Mouse (Mus musculus): ENCODE measurements around the gene Ppp2r1a. TPM values are rescaled to one million over a fixed set of nuclear protein-coding genes. Genes with fewer than 3 reads are reported as not detected.

Gene Ppp2r1a
- total RNA-seq (2015) = 240 and 300 TPM in 2 replicates
- 141 and 143 TPM in 2 replicates for total RNA-seq (2017)

- peak; percentile 83 for ATAC-seq (ENCODE audit: poor library complexity, severe bottlenecking)
Measured at GRCm38 (mm10) chr17:20944985-20945891, at the start of gene Ppp2r1a. TSS of gene Ppp2r1a (plus strand) at chr17:20945311.

- no peak for ATAC-seq (ENCODE audit: poor library complexity, severe bottlenecking)
Measured at GRCm38 (mm10) chr17:20904991-20905390, 40.1 kb upstream of the Ppp2r1a start, which contains the start of gene Vmn1r231. TSS of gene Vmn1r231 (minus strand) at chr17:20905091.

GRCm38 (mm10) chr17:20919614-20920013, 25.5 kb upstream of the Ppp2r1a start, which contains the start of gene Vmn1r232:
TSS of gene Vmn1r232 (minus strand) at chr17:20919714.
- no peak for ATAC-seq (ENCODE audit: poor library complexity, severe bottlenecking)

- no peak for ATAC-seq (ENCODE audit: poor library complexity, severe bottlenecking)
Measured at GRCm38 (mm10) chr17:20944226-20944625, 885 bp upstream of the Ppp2r1a start.

GRCm38 (mm10) chr17:20946026-20946565, 985 bp downstream of the Ppp2r1a start:
- no peak for ATAC-seq (ENCODE audit: poor library complexity, severe bottlenecking)

DNA sequence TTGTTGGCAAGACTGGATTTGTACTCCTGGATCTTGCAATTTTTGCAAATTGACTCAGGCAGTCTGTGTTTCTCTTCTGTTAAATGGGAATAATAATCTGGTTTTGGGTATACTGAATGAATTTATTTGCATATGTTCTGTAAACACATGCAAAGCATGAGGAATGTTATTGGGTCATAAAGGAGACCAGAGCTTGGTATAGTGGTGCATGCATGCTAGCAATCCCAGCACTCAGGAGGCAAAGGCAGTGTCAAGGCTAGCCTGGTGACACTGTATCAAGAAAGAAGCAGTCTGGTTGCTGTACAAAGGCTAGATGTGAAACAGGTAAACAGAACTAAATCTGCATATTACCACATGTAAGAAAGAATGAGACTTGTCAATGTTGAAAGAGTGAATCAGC, 1.5 kb downstream of the Ppp2r1a start:
- ATAC-seq (ENCODE audit: poor library complexity, severe bottlenecking) = no peak

DNA sequence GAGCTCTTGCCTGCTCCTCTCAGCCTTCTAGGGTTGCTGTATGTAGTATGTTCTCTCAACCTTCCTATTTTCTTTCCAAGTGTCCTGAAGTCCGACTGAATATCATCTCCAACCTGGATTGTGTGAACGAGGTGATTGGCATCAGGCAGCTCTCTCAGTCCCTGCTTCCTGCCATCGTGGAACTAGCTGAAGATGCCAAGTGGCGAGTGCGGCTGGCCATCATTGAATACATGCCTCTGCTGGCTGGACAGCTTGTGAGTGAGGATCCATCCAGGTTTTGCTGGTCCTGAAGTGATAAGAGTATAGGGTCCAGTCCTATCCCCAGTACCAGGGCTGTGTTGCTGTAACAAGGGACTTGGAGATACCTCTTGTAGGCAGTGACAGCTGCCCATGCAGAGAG, 15.3 kb downstream of the Ppp2r1a start:
- no peak for ATAC-seq (ENCODE audit: poor library complexity, severe bottlenecking)

- ATAC-seq (ENCODE audit: poor library complexity, severe bottlenecking) = no peak
Measured at GRCm38 (mm10) chr17:20965421-20965820, 20.3 kb downstream of the Ppp2r1a start.

DNA sequence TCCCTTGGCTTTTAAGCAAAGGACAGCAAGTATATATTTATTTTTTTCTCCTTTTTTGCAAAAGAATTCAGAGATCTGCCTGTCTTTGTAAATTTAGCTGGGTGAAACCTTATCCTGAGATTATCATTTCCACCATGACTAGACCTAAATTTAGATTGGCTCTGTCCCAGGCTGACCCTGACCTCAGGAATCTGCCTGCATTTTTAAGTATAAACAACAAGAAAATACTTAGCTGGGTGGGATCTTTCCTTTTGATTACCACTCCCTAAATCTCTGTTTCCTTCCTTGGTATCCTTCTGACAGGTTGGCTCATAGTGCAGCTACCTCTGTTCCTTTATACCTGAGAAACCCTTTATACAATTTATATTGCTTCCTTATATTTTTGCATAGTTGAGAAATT, 21.6 kb downstream of the Ppp2r1a start:
- no peak for ATAC-seq (ENCODE audit: poor library complexity, severe bottlenecking)

DNA sequence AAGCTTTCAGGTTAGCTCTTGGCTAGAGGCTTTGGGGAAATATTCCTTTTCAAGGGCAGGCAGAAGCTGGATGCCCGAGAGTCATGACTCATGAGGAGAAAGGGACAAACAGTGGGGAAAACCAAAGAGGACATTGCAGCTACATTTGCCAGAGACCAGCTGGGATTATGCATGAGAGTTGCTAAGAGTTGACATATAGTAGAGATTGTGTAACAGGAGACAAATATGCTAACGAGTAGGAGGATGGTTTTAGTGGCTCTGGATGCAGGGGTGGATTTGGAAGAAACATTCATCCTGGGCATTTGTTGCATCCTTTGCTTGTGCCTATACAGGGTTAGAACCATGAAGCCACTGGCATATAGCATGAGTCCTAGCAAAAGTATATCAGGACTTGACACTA, 48.6 kb downstream of the Ppp2r1a start:
- no peak for ATAC-seq (ENCODE audit: poor library complexity, severe bottlenecking)

GRCm38 (mm10) chr17:20996364-20996763, 51.3 kb downstream of the Ppp2r1a start, which contains the start of gene Vmn1r233:
TSS of gene Vmn1r233 (minus strand) at chr17:20996464.
- ATAC-seq (ENCODE audit: poor library complexity, severe bottlenecking) = no peak

DNA sequence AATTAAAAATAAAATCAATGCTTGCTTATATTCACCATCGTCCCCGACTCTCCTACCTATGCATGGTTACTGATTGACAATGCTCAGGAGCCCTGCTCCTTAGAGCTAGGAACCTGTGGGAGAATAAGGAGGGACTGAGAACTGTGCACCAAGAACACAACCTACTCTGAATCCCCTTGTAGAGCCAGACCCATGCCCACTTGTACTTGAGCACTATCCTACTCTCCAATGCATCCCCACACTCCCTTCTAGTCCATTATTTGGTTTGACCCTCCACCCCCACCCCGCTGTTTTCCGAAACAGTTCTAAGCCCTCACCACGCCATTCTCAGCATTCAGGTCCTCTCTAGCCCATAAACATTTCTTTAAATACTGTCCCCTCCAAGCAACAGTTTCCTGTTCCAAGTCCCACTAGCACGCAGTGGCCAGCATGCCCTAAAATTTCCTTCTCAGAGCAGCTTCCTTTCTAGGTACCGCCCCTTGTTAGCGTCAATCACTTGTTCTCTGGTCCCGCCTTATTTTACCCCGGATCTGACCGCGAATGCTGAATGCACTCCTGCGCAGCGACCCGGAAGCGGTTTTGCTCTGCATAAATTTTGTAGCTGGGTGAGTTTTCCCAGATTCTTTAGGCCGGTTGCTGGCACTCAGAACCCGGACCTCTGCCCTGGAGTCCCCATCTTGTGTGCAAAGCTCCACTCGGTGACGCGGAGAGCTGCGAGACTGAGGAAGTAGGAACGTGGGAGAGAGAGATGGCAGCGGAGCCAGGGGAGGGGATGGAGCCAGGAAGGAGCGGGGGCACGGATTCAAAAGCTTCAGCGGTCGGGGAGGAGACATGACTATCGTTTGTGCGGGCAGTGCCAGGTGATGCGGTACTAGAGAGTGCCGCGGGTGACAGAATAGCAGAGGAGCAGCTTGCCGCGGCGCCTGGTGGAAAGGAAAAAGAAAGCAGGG, 63.5 kb downstream of the Ppp2r1a start, which contains the start of gene Zfp160:
TSS of gene Zfp160 (plus strand) at position 522 of the 950 bp plus-strand sequence.
- ATAC-seq (ENCODE audit: poor library complexity, severe bottlenecking) = peak; percentile 95

DNA sequence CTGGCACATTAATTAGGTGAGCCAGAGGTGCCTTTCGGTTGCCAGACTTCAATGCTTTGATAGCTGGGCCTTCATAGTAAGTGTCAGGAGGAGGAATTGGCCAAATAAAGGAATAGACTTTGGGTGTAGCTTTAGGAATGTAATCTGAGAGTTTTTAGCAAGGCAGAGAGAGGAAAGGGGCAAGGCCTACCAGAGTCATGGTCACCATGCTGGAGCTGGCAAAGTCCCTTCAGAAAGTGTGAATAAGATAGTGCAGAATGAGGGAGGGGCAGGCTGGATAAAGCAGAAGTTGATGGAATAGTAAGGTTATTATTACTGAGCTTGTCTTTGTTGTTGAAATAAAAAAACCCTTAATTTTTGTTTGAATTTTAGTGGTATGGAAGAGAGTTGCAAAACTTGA, 64.6 kb downstream of the Ppp2r1a start:
- ATAC-seq (ENCODE audit: poor library complexity, severe bottlenecking) = no peak

Other genes with a start within 250 kb of the Ppp2r1a start
- gene Vmn1r227, start 215.5 kb upstream of the Ppp2r1a start, total RNA-seq (2015) = not detected in 2 replicates
- not detected in 2 replicates for gene Vmn1r227, start 215.5 kb upstream of the Ppp2r1a start, total RNA-seq (2017)
- gene Vmn1r228, start 159.2 kb upstream of the Ppp2r1a start, total RNA-seq (2015) = not detected in 2 replicates
- not detected in 2 replicates for gene Vmn1r228, start 159.2 kb upstream of the Ppp2r1a start, total RNA-seq (2017)
- gene Vmn1r229, start 133.8 kb upstream of the Ppp2r1a start, total RNA-seq (2015) = not detected in 2 replicates
- not detected in 2 replicates for gene Vmn1r229, start 133.8 kb upstream of the Ppp2r1a start, total RNA-seq (2017)
- not detected in 2 replicates for gene Vmn1r230, start 104.9 kb upstream of the Ppp2r1a start, total RNA-seq (2015)
- not detected in 2 replicates for gene Vmn1r230, start 104.9 kb upstream of the Ppp2r1a start, total RNA-seq (2017)
- gene Vmn1r231, start 40.2 kb upstream of the Ppp2r1a start, total RNA-seq (2015) = not detected in 2 replicates
- gene Vmn1r231, start 40.2 kb upstream of the Ppp2r1a start, total RNA-seq (2017) = not detected in 2 replicates
- gene Vmn1r232, start 25.6 kb upstream of the Ppp2r1a start, total RNA-seq (2015) = not detected in 2 replicates
- not detected in 2 replicates for gene Vmn1r232, start 25.6 kb upstream of the Ppp2r1a start, total RNA-seq (2017)
- gene Vmn1r233, start 51.2 kb downstream of the Ppp2r1a start, total RNA-seq (2015) = not detected in 2 replicates
- not detected in 2 replicates for gene Vmn1r233, start 51.2 kb downstream of the Ppp2r1a start, total RNA-seq (2017)
- gene Zfp160, start 63.6 kb downstream of the Ppp2r1a start, total RNA-seq (2015) = 12.4 and 14.3 TPM in 2 replicates
- gene Zfp160, start 63.6 kb downstream of the Ppp2r1a start, total RNA-seq (2017) = 15.3 and 18.0 TPM in 2 replicates

Data from megakaryocyte, adult 5-6 weeks (primary cell).